Mouse (Mus musculus): ENCODE measurements around the gene Mbnl2. TPM values are rescaled to one million over a fixed set of nuclear protein-coding genes. Genes with fewer than 3 reads are reported as not detected.

The Mbnl2 gene
- total and polyA plus RNA-seq, 3 experiments = 5.6 to 8.6 TPM; not detected in 1

DNA sequence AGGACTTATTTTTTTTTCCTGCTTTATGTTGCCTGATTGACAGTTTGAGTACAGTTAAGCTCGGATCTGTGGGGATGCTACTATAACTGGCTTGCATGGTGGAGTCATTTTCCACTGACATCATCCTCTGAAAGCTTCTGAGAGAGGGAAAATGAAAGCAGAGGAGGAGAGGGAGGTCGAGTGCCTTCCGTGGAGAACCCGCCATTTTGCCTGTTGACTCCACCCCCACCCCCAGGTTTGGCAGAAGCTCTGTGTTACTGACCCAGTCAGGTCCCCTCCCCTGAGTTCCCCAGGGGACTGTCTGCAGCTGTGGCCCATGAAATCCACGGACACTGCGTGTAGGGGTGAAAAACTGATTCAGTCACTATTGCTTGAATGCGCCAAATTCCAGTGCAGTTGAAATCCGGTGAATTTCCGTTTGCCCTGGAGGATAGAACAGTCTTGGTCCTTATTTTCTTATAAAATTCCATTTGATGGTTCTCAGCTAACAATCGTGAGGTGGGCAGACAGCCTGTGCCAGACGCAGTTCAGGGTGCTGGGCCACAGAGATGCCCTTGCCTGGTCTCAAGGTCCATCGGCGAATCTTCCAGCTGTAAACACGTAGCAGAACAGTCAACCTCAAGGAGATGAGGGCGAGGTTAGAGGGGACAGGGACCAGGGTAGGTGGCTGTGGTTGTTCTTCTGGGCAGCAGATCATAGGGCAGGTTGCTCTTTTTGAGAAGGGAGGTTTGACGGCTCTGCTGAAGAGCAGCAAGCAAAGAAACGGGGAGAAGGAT lies 20.9 kb downstream of the Mbnl2 start:
- Histone ChIP-seq H3K27ac (ENCODE audit: control insufficient read depth, low read depth, low read length) (no peak overlapping the region), H3K4me1 (ENCODE audit: control insufficient read depth in 1 of 2, insufficient read depth in 2 of 2, low read length in 2 of 2) (no peaks in the 10 kb centered on the region; a peak in 1 of 4 replicates), H3K9ac (ENCODE audit: control insufficient read depth, low read depth, low read length, poor library complexity, severe bottlenecking) (no peak overlapping the region), H3K36me3 (ENCODE audit: control insufficient read depth in 1 of 2, insufficient read depth in 2 of 2, low read length in 2 of 2) (no peaks in the 10 kb centered on the region), H3K79me2 (ENCODE audit: control insufficient read depth, insufficient read depth, low read length, poor library complexity) (no peaks in the 10 kb centered on the region), H3K9me3 (replicated peaks; ENCODE audit: insufficient read depth, low read length) (no peaks in the 10 kb centered on the region), H3K4me3 (ENCODE audit: control insufficient read depth in 1 of 2, insufficient read depth in 1 of 2, low read depth in 2 of 2, low read length in 2 of 2) (no peak overlapping the region), H3K27me3 (ENCODE audit: control insufficient read depth in 1 of 2, insufficient read depth in 2 of 2, low read length in 2 of 2) (no peaks in the 10 kb centered on the region)
- no peak for TF ChIP-seq BHLHE40 (IDR thresholded peaks at IDR 0.05; ENCODE audit: borderline replicate concordance, low read depth, low read length)
- no peak for TF ChIP-seq EP300 (IDR thresholded peaks at IDR 0.05; ENCODE audit: low read depth in 1 of 2, low read length in 2 of 2)
- no peak for TF ChIP-seq ZC3H11A (IDR thresholded peaks at IDR 0.05; ENCODE audit: low read depth, low read length)
- TF ChIP-seq MYB (IDR thresholded peaks at IDR 0.05; ENCODE audit: low read depth, low read length) = no peak
- no peak for TF ChIP-seq ZKSCAN1 (IDR thresholded peaks at IDR 0.05; ENCODE audit: low read depth, low read length)
- no peak for TF ChIP-seq ZMIZ1 (IDR thresholded peaks at IDR 0.05; ENCODE audit: low read depth, low read length)
- TF ChIP-seq MAX (IDR thresholded peaks at IDR 0.05; ENCODE audit: low read length) = no peak
- no peak for TF ChIP-seq RAD21 (IDR thresholded peaks at IDR 0.05; ENCODE audit: low read depth, low read length)
- DNase-seq (ENCODE audit: low read depth, low spot score) = no peak

DNA sequence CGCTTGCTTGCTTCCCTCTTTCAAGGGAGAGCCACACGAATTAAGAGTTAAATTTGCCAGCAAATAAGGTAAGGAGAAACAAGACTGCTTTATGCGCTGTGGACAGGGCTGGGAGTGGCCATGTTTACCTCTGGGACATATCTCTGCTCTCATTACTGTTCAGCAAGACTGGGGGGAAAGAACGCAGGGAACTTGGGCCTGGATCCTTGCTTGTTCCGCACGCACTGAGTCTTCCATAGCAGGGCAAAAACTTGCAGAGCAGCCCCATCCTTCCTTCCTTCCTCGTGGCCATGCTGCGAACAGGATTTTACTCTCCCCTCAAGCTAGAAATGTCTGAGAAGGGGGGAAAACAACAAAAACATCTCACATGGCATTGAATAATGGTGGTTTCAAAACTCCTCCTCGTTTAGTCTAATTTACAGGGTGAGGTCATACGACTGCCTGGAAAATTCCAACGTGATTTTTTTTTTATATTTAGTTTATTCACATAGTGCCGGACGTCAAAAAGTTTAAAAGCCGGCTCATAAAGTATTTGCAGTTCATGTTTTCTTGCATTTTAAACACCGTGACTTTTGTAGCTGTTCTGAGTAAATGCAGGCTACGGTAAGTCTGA lies 21.8 kb downstream of the Mbnl2 start:
- no peak overlapping the region for H3K4me3 ChIP-seq (ENCODE audit: control insufficient read depth in 1 of 2, insufficient read depth in 1 of 2, low read depth in 2 of 2, low read length in 2 of 2)
- TF ChIP-seq TAL1 (IDR thresholded peaks at IDR 0.05; ENCODE audit: low read length) (no peak), NELFE (IDR thresholded peaks at IDR 0.05; ENCODE audit: low read depth, low read length) (no peak), RCOR1 (IDR thresholded peaks at IDR 0.05; ENCODE audit: low read depth, low read length) (no peak), CHD2 (IDR thresholded peaks at IDR 0.05; ENCODE audit: low read length) (no peak), E2F4 (IDR thresholded peaks at IDR 0.05; ENCODE audit: borderline replicate concordance, low read depth, low read length) (no peak), MEF2A (IDR thresholded peaks at IDR 0.05; ENCODE audit: extremely low read depth, insufficient replicate concordance, low read depth, low read length, poor library complexity, severe bottlenecking) (no peak), ZMIZ1 (IDR thresholded peaks at IDR 0.05; ENCODE audit: low read depth, low read length) (no peak), POLR2AphosphoS2 (IDR thresholded peaks at IDR 0.05; ENCODE audit: low read length) (no peak), POLR2AphosphoS5 (IDR thresholded peaks at IDR 0.05; ENCODE audit: borderline replicate concordance, low read depth, low read length) (no peak), MYB (IDR thresholded peaks at IDR 0.05; ENCODE audit: low read depth, low read length) (no peak), RAD21 (IDR thresholded peaks at IDR 0.05; ENCODE audit: low read depth, low read length) (no peak), MXI1 (IDR thresholded peaks at IDR 0.05; ENCODE audit: low read depth, low read length) (no peak), CTCF (IDR thresholded peaks at IDR 0.05 in 2 of 3, conservative IDR thresholded peaks at IDR 0.05 in 1 of 3; ENCODE audit: control insufficient read depth in 1 of 3, insufficient read depth in 1 of 3, low read depth in 2 of 3, low read length in 3 of 3, poor library complexity in 1 of 3, severe bottlenecking in 1 of 3) (no peak), ZC3H11A (IDR thresholded peaks at IDR 0.05; ENCODE audit: low read depth, low read length) (no peak), MYC (IDR thresholded peaks at IDR 0.05; ENCODE audit: low read depth, low read length) (no peak), TCF12 (IDR thresholded peaks at IDR 0.05; ENCODE audit: low read depth, low read length) (no peak)
- no peaks in the 10 kb centered on the region for H3K9me3 ChIP-seq (replicated peaks; ENCODE audit: insufficient read depth, low read length)
- DNase-seq (ENCODE audit: low read depth, low spot score) = no peak
- H3K27me3 ChIP-seq (ENCODE audit: control insufficient read depth in 1 of 2, insufficient read depth in 2 of 2, low read length in 2 of 2) = no peaks in the 10 kb centered on the region
- H3K36me3 ChIP-seq (ENCODE audit: control insufficient read depth in 1 of 2, insufficient read depth in 2 of 2, low read length in 2 of 2) = no peaks in the 10 kb centered on the region
- H3K27ac ChIP-seq (ENCODE audit: control insufficient read depth, low read depth, low read length) = no peak overlapping the region
- H3K4me1 ChIP-seq (ENCODE audit: control insufficient read depth in 1 of 2, insufficient read depth in 2 of 2, low read length in 2 of 2) = no peaks in the 10 kb centered on the region; a peak in 1 of 4 replicates
- no peak overlapping the region for H3K9ac ChIP-seq (ENCODE audit: control insufficient read depth, low read depth, low read length, poor library complexity, severe bottlenecking)
- H3K79me2 ChIP-seq (ENCODE audit: control insufficient read depth, insufficient read depth, low read length, poor library complexity) = no peaks in the 10 kb centered on the region

All from MEL (cell line).